Mouse (Mus musculus) limb, embryonic 10.5 days (tissue): ENCODE measurements around the gene Cnot1. TPM values are rescaled to one million over a fixed set of nuclear protein-coding genes. Genes with fewer than 3 reads are reported as not detected.
"Not testable (repeated sequence)": the region's sequence is repeated elsewhere in the genome, so short reads cannot be mapped to it uniquely, and the experiment has no call there.

Experiments used
- DNase-seq: peaks from one replicate; pipeline ENCODE4 v3.0.0-alpha.2; 2017; ENCODE audit warnings: low spot score
- H3K27ac ChIP-seq: fragments of 300-500 bp; sonication (generic); 2 replicates; pipeline ENCODE4 v1.5.1; 2016; ENCODE audit warnings: mild to moderate bottlenecking
- H3K27me3 ChIP-seq: fragments of 300-500 bp; sonication (generic); 2 replicates; pipeline ENCODE4 v1.6.1; 2016; ENCODE audit warnings: low read depth, mild to moderate bottlenecking; ENCODE audit not compliant: poor library complexity, severe bottlenecking
- H3K36me3 ChIP-seq: fragments of 300-500 bp; sonication (generic); 2 replicates; pipeline ENCODE4 v1.6.1; 2016; ENCODE audit warnings: mild to moderate bottlenecking, moderate library complexity
- H3K4me1 ChIP-seq: fragments of 300-500 bp; sonication (generic); 2 replicates; pipeline ENCODE4 v1.6.1; 2016
- H3K4me3 ChIP-seq: fragments of 300-500 bp; sonication (generic); 2 replicates; pipeline ENCODE4 v1.5.1; 2016; ENCODE audit warnings: mild to moderate bottlenecking, moderate library complexity
- H3K9me3 ChIP-seq: fragments of 300-500 bp; sonication (generic); replicated peaks from 2 replicates; pipeline ENCODE4 v1.6.1; 2016; ENCODE audit warnings: mild to moderate bottlenecking
- WGBS: fragments of 180-500 bp; shearing (Covaris S2); methylation state at CpG from one replicate; pipeline ENCODE4 v1.1.7; 2016; 5-methylcytosine and 5-hydroxymethylcytosine counted together
- polyA plus RNA-seq: library from polyadenylated mRNA; unstranded; fragments of >200 nt; fragmentation: Nextera tagmentation; extraction: Ambion mirVana; gene quantifications from 2 replicates; pipeline ENCODE4 v1.2.1, GENCODE M21; 2016

Cnot1 gene
- polyA plus RNA-seq, 1 experiment from 2014 or later: 119 TPM

- Histone ChIP-seq H3K27ac (peak overlapping the region; percentile 81), H3K36me3 (peaks cover 19% of the 10 kb centered on the region), H3K4me3 (peak overlapping the region; percentile 60), H3K9me3 (no peaks in the 10 kb centered on the region), H3K4me1 (peaks cover 13% of the 10 kb centered on the region), H3K27me3 (no peaks in the 10 kb centered on the region)
- 0% methylated on average over 16 of the region's 16 CpGs for WGBS
- DNase-seq: peak; percentile 63
Observed at GRCm38 (mm10) chr8:95833435-95833984, 26.2 kb upstream of the Cnot1 start.

- H3K9me3 ChIP-seq: no peaks in the 10 kb centered on the region
- peaks cover 19% of the 10 kb centered on the region for H3K36me3 ChIP-seq
- H3K27me3 ChIP-seq: no peaks in the 10 kb centered on the region
- peak overlapping the region; percentile 81 for H3K27ac ChIP-seq
- H3K4me3 ChIP-seq: peak overlapping the region; percentile 60
- peaks cover 13% of the 10 kb centered on the region for H3K4me1 ChIP-seq
- WGBS: 13% methylated on average over 16 of the region's 16 CpGs
- peak; percentile 87 for DNase-seq
Observed at GRCm38 (mm10) chr8:95832603-95833434, 25.6 kb upstream of the Cnot1 start.

- DNase-seq: no peak
- Histone ChIP-seq H3K27me3 (no peaks in the 10 kb centered on the region), H3K4me1 (peaks cover 13% of the 10 kb centered on the region), H3K9me3 (no peaks in the 10 kb centered on the region), H3K27ac (no peak overlapping the region), H3K36me3 (no peaks in the 10 kb centered on the region), H3K4me3 (no peak overlapping the region)
- WGBS: 79% methylated on average over 3 of the region's 3 CpGs
Observed at GRCm38 (mm10) chr8:95830144-95830543, 22.9 kb upstream of the Cnot1 start.

- not testable (repeated sequence) for H3K36me3 ChIP-seq, H3K27me3 ChIP-seq, H3K4me1 ChIP-seq, H3K4me3 ChIP-seq, H3K27ac ChIP-seq, DNase-seq, H3K9me3 ChIP-seq
- WGBS: 47% methylated on average over 25 of the region's 25 CpGs
Observed at GRCm38 (mm10) chr8:95825162-95825561, 17.9 kb upstream of the Cnot1 start, which contains the start of gene Sap18b. Gene Sap18b (plus strand): TSS chr8:95825346.

GRCm38 (mm10) chr8:95822699-95823098, 15.4 kb upstream of the Cnot1 start:
- 75% methylated on average over 3 of the region's 3 CpGs for WGBS
- Histone ChIP-seq H3K36me3 (no peaks in the 10 kb centered on the region), H3K9me3 (no peaks in the 10 kb centered on the region), H3K27me3 (no peaks in the 10 kb centered on the region), H3K27ac (no peak overlapping the region), H3K4me3 (no peak overlapping the region), H3K4me1 (no peaks in the 10 kb centered on the region)
- DNase-seq: no peak

- 90% methylated on average over 5 of the region's 5 CpGs for WGBS
- H3K36me3 ChIP-seq: no peaks in the 10 kb centered on the region
- DNase-seq: no peak
- no peaks in the 10 kb centered on the region for H3K27me3 ChIP-seq
- H3K4me3 ChIP-seq: no peak overlapping the region
- no peak overlapping the region for H3K27ac ChIP-seq
- no peaks in the 10 kb centered on the region for H3K4me1 ChIP-seq
- no peaks in the 10 kb centered on the region for H3K9me3 ChIP-seq
Observed at GRCm38 (mm10) chr8:95822096-95822495, 14.8 kb upstream of the Cnot1 start.

- Histone ChIP-seq H3K9me3 (no peaks in the 10 kb centered on the region), H3K4me3 (no peak overlapping the region), H3K36me3 (no peaks in the 10 kb centered on the region), H3K27me3 (no peaks in the 10 kb centered on the region), H3K27ac (no peak overlapping the region), H3K4me1 (peaks cover 3% of the 10 kb centered on the region; the same call in 1 of the 2 replicates)
- WGBS: 93% methylated on average over 6 of the region's 6 CpGs
- no peak for DNase-seq
Observed at GRCm38 (mm10) chr8:95821266-95821665, 14.0 kb upstream of the Cnot1 start.

GRCm38 (mm10) chr8:95818211-95818610, 10.9 kb upstream of the Cnot1 start:
- WGBS: 45% methylated on average over 1 of the region's 1 CpGs
- Histone ChIP-seq H3K4me3 (no peak overlapping the region), H3K27ac (no peak overlapping the region), H3K27me3 (no peaks in the 10 kb centered on the region), H3K9me3 (no peaks in the 10 kb centered on the region), H3K4me1 (peaks cover 6% of the 10 kb centered on the region; the same call in 1 of the 2 replicates), H3K36me3 (no peaks in the 10 kb centered on the region)
- no peak for DNase-seq

GRCm38 (mm10) chr8:95817597-95817996, 10.3 kb upstream of the Cnot1 start:
- WGBS: 62% methylated on average over 3 of the region's 3 CpGs
- no peaks in the 10 kb centered on the region for H3K36me3 ChIP-seq
- no peak overlapping the region for H3K27ac ChIP-seq
- no peak overlapping the region for H3K4me3 ChIP-seq
- peaks cover 6% of the 10 kb centered on the region; the same call in 1 of the 2 replicates for H3K4me1 ChIP-seq
- H3K27me3 ChIP-seq: no peaks in the 10 kb centered on the region
- DNase-seq: no peak
- no peaks in the 10 kb centered on the region for H3K9me3 ChIP-seq

- no peaks in the 10 kb centered on the region for H3K9me3 ChIP-seq
- no peak overlapping the region for H3K4me3 ChIP-seq
- H3K36me3 ChIP-seq: no peaks in the 10 kb centered on the region
- no peaks in the 10 kb centered on the region for H3K27me3 ChIP-seq
- 41% methylated on average over 6 of the region's 6 CpGs for WGBS
- peaks cover 6% of the 10 kb centered on the region; the same call in 1 of the 2 replicates for H3K4me1 ChIP-seq
- no peak overlapping the region for H3K27ac ChIP-seq
- no peak for DNase-seq
Observed at GRCm38 (mm10) chr8:95816044-95816708, 8.9 kb upstream of the Cnot1 start.

GRCm38 (mm10) chr8:95810184-95810591, 2.9 kb upstream of the Cnot1 start:
- Histone ChIP-seq H3K27me3 (no peaks in the 10 kb centered on the region), H3K4me3 (no peak overlapping the region), H3K27ac (no peak overlapping the region), H3K9me3 (no peaks in the 10 kb centered on the region), H3K4me1 (peaks cover 10% of the 10 kb centered on the region), H3K36me3 (peaks cover 6% of the 10 kb centered on the region; the same call in 1 of the 2 replicates)
- 68% methylated on average over 3 of the region's 3 CpGs for WGBS
- DNase-seq: no peak

- 85% methylated on average over 5 of the region's 5 CpGs for WGBS
- DNase-seq: no peak
- no peak overlapping the region for H3K27ac ChIP-seq
- H3K9me3 ChIP-seq: no peaks in the 10 kb centered on the region
- H3K4me1 ChIP-seq: peaks cover 11% of the 10 kb centered on the region
- H3K36me3 ChIP-seq: peaks cover 14% of the 10 kb centered on the region
- H3K4me3 ChIP-seq: no peak overlapping the region
- H3K27me3 ChIP-seq: no peaks in the 10 kb centered on the region
Observed at GRCm38 (mm10) chr8:95809116-95809515, 1.9 kb upstream of the Cnot1 start.

GRCm38 (mm10) chr8:95808631-95809030, 1.4 kb upstream of the Cnot1 start:
- Histone ChIP-seq H3K9me3 (no peaks in the 10 kb centered on the region), H3K27me3 (no peaks in the 10 kb centered on the region), H3K4me1 (peaks cover 11% of the 10 kb centered on the region), H3K27ac (no peak overlapping the region), H3K36me3 (peaks cover 18% of the 10 kb centered on the region), H3K4me3 (no peak overlapping the region)
- WGBS: 84% methylated on average over 4 of the region's 4 CpGs
- no peak for DNase-seq
